Mouse (Mus musculus): ENCODE data around the gene Prr11.

GRCm38 (mm10) chr11:87125562-87125961 is 17.1 kb upstream of the Prr11 start:
- no peak for TF ChIP-seq MAFK (IDR thresholded peaks at IDR 0.05; ENCODE audit: insufficient read depth, low read depth, low read length)
- no peak for TF ChIP-seq ZC3H11A (IDR thresholded peaks at IDR 0.05; ENCODE audit: borderline replicate concordance, low read depth, low read length)
